ENCODE assay signal across 17 mouse cellular contexts in genomic region chr3:37817434-37817805, GRCm38 (mm10).
DNase-seq lines count a peak whose midpoint lies in the region; TF ChIP-seq lines count a peak whose summit lies in the region.
"Had no signal": no experiment of that assay in that cellular context is flagged by ENCODE, and none has a peak within 500 bp of the region (broad histone marks: within the 10 kb centered on the region; RNA-seq: fewer than 3 reads in every experiment).

No protein-coding gene starts in this region.

- peak; percentile 17 for DNase-seq in cerebellum, adult 11-12 months
- DNase-seq in cerebellum, adult 8-10 months, result no peak
- DNase-seq in frontal cortex, adult 2 months (ENCODE audit: extremely low spot score in 1 of 2, low spot score in 1 of 2), result peak; percentile 15 to 41
- DNase-seq in frontal cortex, postnatal 14 days (ENCODE audit: low spot score in 2 of 2), result no peak
- DNase-seq in left cerebral cortex, adult 2 months (ENCODE audit: extremely low spot score in 1 of 2, low spot score in 2 of 2), result peak in 1 of 2 experiments; percentile 28
- no peak for DNase-seq in left cerebral cortex, adult 9 months (ENCODE audit: low spot score in 2 of 2)
- DNase-seq in brain, adult 2 months (ENCODE audit: low read depth, low spot score), result peak; percentile 72
- DNase-seq in adrenal gland, postnatal 36 days, result no peak
- DNase-seq: adrenal gland, postnatal 14 days; gastrocnemius, postnatal 10 days; liver, postnatal 0 days; lung, postnatal 4 days; spleen, adult 18-20 months had no signal

- H3K4me3 ChIP-seq in left cerebral cortex, adult 2 months, result no peak overlapping the region
- H3K4me3 ChIP-seq: erythroblast, embryonic 14.5 days; limb, embryonic 15.5 days; neural tube, embryonic 12.5 days; stomach, embryonic 15.5 days had no signal

- peak overlapping the region; percentile 6; the same call in 1 of the 2 replicates for H3K27ac ChIP-seq in left cerebral cortex, adult 2 months
- H3K27ac ChIP-seq: limb, embryonic 15.5 days; neural tube, embryonic 12.5 days; stomach, embryonic 15.5 days had no signal

- TF ChIP-seq CTCF in left cerebral cortex, adult 2 months (IDR thresholded peaks at IDR 0.05), result no peak

- intact Hi-C loops in left cerebral cortex, adult 2 months (cut with DNase I), result no loop called here

Comparison
In these comparisons a context has a peak if more than half of its experiments do, and no peak if none do; other contexts are left out.
1. DNase-seq: peak in cerebellum, adult 11-12 months (single experiment), frontal cortex, adult 2 months (2 of 2) and brain, adult 2 months (single experiment); none in cerebellum, adult 8-10 months (single experiment), frontal cortex, postnatal 14 days (0 of 2), left cerebral cortex, adult 9 months (0 of 2) and adrenal gland, postnatal 36 days (0 of 2).